Mouse (Mus musculus) spleen, postnatal 10 days (tissue): ENCODE measurements around the gene Ncf2.

Source experiments
- DNase-seq, 2 experiments: peaks; one replicate each; pipeline ENCODE4 v3.0.0; 2021 to 2022; ENCODE audit warnings: low spot score in 2 of 2

Ncf2 gene

DNA sequence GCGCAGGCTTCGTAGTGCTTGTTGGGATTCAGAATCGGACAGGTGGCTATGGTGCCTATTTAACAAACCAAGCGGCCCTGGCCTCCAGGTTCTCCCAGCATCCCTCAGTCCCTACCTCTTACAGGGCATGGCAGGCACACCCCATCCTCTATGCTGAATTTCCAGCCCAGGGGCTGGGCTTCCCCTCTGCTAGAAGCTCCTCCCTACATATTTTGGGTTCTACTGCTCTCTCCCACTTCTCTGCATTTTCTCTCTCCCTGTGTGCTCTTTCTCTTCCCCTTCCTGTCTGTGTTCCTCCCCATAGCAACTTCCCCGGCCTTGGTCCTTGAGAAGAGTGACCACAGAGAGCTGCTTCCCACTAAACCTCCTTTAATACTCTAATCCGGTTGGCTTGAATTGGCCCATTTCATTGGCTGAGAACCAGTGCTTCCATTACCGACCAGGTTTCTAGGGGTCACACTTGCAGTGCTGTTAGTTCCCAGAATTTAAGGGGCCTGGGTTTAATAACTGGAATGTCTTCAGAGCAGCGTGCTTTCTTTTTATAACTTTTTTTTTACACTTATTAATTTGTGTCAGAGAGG is 3.2 kb upstream of the Ncf2 start:
- DNase-seq = no peak

DNA sequence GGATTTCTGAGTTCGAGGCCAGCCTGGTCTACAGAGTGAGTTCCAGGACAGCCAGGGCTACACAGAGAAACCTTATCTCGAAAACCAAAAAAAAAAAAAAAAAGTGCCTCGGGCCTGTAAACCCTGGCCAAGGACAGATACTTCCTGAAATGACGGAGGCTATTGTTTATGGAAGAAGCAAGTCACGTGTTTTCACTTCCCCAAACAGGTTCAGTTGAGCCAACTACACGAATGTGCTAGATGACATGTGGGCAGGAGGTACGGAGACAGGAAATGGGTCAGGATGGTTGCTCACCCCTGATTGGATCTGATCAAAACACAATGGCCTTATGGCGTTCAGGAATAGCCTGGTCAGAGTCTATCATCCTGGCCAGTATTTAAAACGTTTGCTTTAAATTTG is 1.9 kb upstream of the Ncf2 start:
- no peak for DNase-seq

DNA sequence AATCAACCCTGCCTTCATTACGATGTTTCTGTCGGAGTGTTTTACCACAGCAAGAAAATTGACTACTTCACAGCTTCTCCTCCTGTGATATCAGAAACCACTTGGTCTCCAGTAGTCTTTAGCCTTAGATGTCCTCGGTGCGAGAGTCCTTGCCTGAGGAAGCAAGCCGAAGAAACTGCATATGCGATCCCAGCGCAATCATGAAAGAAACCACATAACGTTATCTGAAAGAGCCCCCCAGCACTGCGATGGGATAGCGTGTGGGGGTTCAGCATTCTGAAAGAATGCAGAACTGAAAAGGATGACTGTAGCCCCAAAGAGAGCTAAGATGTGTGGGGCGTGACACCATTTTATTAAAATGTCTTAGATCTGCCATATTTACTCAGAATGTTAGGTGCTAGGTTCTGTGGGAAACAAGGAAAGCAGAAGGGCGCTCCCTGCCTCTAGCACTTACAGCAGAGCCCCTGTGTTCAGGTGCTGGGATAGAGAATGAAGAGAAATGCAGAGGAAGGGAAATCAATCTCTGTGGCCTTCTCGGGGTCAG is 711 bp downstream of the Ncf2 start:
- no peak for DNase-seq

DNA sequence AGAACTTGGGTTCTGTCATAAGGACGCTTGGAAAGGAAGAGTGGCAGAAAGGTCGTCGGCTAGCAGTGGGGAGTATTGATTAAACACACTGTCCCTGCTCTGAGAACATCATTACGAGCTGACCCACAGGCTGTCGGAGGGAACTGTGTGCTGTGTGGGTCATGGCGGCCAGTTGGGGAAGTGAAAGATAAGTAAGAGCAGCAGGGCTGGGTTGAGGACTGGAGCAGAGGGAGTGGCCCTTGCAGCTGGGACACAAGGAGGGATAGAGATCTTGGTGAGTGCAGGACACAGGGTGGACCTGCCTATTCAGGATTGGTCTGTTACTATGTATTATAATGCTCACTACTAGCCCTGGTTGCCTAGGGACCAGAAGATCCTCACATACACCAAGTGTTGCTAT is 4.9 kb downstream of the Ncf2 start:
- no peak for DNase-seq

DNA sequence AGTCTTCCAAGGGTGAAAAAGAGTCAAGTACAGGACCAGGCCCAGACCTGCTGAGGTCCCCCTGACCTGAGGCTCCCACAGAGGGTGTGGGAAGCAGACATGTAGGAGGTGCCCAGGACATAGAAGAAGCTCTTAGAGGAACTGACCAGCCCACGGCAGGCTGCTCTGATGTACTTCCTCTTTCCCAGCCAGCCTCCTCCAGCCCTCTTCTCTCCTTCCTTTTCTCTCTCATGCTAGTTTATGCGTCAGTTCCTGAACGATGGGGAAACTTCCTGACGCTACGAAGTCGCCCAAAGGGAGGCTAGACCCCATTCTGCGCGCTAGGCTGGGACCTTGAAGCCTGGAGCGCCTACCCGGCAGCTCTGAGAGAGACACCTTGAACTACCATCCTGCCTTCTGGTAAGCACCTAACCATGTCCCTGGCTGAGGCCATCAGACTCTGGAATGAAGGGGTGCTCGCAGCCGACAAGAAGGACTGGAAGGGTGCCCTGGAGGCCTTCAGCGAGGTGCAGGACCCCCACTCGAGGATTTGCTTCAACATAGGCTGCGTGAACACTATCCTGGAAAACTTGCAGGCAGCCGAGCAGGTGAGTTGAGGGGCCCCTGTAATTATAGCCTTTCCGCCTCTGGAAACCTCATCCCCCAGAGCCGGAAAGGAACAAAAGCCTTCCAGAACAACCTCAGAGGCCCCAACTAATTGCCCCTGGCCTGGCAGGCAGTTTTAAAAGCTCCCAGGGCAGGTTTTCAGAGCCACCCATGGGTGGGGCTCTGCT is 7.8 kb downstream of the Ncf2 start:
- DNase-seq = peak; percentile 22 to 39

DNA sequence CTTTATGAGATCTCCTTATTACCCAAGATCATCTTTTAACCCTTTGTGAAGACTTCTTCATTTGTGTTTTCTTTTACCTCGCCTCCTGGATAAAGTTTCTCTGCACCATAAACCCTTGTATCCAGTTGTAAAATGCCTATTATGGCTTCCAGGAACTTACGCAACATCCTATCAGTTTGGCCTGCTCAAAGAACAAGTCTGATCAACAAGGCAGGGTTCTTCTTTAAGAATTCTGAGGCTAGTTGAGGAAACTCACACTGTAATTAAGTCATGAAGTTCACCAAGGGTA is 8.3 kb downstream of the Ncf2 start:
- no peak for DNase-seq

DNA sequence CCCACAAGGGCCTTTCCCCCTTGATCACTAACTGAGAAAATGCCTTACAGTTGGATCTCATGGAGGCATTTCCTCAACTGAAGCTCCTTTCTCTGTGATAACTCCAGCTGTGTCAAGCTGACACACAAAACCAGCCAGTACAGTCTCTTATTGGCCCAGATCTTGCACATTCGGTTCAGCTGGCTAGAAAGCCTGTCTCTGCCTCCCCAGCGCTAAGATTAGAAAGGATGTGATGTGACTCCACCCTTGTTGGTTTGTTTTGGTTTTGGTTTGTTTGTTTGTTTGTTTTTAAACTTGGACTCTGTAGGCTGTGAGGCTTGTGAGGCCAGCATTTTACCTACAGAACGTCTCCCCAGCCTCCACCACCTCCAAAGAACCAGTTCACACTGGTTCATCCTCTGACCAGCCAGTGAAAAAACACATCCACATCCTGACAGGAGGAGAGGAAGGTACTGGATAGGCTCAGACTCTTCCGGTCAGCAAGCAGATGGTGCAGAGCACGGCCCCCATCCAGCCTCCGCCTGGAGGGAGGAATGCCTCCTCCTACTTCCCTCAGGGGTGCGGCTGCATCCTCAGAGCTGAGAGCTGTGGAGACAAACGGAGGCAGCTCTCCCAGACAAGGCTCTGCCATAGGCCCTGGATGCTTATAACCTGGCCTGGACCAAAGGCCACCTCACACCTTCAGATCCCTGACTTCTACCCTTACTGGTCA is 9.7 kb downstream of the Ncf2 start:
- no peak for DNase-seq

DNA sequence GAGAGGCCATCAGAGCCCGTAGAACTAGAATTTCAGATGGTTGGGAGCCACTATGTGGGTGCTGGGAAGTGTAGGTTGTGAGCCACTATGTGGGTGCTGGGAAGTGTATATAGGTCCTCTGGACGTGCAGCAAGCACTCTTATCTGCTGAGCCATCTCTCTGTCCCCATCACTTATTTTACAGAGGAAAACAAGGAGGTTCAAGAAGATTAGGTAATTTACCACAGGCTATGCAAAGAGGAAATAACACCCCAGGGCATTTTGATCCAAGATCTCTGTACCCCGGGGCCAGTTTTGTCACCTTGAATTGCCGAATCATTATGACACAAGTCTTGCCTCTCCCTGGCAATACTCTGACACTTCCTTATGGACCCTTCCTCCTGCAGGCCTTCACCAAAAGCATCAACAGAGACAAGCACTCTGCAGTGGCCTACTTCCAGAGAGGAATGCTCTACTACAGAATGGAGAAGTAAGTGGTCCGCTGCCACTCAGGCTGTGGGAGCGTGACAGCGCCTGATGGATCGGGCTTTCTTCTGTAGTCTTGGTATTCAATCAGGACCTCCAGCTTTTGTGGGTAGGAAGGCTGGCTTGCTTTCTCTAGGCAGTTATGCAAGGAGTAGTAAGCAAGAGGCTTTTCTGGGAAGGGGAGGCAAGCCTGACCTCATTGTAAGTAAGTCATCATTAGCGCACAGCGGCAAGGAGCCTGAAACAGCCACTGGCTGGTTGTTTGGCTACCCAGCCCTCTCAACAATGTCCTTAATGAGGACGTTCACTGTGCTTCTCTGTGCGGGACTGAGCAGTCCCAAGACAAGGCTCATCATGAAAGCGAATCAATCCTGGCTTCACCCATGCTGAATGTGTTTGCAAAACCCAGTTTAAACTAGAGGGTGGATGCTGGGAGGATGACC is 10.8 kb downstream of the Ncf2 start:
- DNase-seq = no peak

DNA sequence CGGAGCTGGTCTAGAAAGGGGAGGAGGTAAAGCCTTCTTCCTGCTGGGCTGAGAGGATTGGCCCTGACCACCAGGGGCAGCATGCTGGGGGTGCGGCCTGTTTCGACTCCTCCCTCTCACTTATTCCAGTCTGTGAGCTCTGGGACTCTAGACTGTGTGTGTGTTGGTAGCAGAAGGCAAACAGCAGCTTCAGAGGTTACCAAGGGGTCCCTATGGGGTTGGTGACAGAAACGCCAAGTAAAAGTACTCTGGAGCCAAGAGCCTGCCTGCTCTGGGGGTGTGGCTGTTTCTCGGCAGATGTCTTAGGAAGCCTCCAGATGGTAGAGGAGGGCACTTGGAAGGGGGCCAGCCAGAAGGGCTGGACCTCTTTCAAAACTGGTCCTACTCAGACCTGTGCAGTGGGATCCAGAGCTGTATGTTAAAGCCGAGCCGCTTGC is 15.3 kb downstream of the Ncf2 start:
- DNase-seq = peak in 1 of 2 experiments; percentile 50

DNA sequence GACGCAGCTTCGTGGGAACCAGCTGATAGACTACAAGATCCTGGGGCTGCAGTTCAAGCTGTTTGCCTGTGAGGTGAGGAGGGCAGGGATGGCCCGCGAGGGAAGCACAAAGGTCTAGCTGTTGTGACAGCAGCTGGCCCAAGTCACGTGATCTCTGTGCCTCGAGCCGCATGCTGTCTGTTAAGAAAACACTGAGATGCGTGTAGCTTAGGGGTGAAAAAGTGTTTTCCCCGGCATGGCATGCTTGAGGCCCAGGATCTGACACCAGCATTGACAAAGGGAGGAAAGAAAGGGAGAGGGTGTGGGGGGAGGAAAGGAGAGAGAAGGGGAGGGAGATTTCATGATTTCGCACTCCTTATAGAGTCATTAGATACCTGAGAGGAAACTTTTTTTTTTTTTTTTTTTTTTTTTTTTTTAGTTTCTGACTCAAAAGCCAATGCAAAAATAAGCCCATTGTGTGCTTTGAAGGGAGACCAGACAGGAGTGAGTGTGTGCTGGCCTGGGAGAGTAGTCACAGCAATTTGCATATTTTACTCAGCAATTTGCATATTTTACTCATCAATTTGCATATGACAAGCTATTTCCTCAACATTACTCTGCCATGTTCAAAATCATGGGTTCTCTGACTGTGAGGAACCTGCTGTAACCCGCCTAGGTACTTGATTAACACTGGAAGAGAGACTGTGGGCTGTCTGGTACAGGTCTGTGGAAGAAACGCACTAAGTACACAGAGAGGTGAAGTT is 17.2 kb downstream of the Ncf2 start:
- DNase-seq = peak in 1 of 2 experiments; percentile 36

DNA sequence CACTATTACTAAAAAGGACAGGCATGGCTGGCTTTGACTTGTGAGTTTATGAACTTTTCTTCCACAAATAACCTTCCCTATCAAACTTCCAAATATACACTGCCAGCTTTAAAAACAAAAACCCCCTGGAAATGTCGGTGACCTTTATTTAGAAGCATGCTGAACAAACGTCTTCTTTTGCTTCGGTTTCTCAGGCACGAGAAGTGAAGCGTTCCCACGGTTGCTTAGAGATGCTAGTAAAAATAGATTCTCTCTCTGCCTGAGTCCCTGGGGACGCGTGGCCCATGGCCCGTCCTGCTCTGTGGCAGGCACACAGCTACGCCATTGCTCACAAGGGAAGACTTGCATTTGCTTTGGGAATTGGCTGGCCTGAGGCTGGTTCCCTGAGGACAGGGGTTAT is 17.8 kb downstream of the Ncf2 start:
- DNase-seq = peak in 1 of 2 experiments; percentile 66

DNA sequence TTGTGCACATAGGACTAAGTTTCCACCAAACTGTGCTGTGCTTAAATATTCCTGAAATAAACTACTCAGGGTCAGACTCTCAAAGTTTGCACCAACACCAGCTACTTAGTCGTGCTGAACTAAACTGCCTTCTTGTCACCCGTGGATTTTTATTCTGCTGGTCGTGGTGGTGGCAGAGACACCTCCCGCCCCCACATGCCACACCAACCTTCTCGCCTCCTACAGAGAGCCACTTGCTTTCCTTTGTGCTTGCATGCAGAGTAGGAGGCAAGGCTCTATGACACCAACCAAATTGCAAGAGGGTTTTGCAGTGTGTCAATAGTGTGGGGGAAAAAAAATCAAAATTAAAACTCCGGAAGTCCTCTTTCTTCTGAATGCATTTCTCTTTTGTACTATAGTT is 19.6 kb downstream of the Ncf2 start:
- DNase-seq = no peak

DNA sequence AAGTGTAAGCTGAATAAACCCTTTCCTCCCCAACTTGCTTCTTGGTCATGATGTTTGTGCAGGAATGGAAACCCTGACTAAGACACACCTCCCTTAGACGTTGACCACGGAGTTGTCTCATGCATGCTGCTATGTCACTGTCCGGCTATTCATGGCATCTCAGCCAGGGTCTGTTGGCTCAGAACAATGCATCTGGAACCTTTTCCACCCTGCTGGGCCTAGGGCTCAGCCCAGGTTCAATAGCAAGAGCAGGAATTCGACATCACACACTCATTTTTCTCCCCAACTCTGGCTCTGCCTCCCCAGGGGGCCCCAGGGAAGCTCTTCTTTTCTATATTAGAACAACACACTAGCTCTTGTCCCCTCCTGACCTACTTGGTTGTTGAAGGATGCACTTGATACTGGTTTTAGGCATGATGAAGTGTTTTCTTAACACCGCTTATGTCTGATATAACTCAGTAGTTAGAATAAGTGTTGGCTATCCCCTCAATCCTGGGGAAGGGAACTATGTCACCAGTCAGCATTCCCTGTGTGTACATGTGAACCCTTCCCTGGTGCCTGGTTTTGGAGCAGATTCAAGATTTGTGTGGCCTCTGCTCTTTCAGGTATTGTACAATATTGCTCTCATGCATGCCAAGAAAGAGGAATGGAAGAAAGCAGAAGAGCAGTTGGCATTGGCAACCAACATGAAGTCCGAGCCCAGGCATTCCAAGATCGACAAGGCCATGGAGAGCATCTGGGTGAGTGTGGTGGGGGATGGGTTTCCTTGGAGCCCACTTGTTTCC is 21.1 kb downstream of the Ncf2 start:
- DNase-seq = no peak

DNA sequence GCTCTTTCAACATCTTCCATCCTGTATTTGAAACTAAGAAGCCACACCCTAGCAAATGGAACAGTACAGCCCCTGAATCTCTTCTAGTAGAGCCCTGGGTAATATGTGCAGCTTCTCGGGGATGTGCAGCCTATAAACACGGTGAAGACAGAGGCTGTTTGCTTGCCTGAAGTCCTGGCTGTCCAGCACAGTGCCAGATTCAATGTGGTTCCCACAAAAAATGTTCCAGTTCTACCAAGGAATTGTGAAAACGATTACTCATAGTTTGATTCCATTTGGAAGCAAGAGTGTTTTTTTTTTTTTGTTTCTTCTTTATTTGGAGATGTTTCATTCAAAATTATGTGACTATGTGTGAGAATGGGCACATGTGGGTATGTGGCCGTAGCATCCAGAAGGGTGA is 21.8 kb downstream of the Ncf2 start:
- DNase-seq = no peak

DNA sequence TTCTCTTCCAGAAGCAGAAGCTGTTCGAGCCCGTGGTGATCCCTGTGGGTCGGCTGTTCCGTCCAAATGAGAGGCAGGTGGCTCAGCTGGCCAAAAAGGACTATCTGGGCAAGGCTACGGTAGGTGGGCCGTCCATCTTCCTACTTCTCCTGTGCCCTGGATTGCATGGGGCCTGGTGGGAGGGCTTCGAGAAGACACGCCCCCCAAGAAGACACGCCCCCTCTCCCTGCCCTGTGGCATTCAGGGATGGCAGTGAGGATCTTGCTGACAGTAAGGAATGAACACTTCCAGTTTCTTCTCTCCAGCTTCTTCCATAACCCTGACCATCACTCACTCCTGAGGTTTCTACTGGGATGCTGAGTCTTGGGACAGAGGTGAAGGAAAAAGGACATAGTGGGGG is 24.2 kb downstream of the Ncf2 start:
- DNase-seq = no peak

DNA sequence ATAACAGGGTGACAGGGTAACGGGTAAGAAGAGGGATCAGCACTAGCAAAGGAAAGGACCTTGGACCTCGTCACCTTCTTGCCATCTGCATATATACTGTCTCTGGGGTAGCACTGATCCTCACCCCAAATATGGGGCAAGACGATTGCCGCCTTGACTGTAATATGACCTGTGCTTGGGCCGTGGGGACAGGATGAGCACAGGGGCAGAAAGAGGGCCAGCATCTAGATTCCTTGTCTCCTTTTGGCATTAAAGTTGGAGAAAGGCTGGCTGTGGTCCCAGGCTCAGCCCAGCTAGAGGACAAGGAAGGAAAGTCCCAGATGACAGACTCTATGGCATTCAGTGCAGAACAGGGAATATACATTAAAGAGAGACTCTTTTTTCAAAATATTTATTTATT is 26.5 kb downstream of the Ncf2 start:
- DNase-seq = no peak

DNA sequence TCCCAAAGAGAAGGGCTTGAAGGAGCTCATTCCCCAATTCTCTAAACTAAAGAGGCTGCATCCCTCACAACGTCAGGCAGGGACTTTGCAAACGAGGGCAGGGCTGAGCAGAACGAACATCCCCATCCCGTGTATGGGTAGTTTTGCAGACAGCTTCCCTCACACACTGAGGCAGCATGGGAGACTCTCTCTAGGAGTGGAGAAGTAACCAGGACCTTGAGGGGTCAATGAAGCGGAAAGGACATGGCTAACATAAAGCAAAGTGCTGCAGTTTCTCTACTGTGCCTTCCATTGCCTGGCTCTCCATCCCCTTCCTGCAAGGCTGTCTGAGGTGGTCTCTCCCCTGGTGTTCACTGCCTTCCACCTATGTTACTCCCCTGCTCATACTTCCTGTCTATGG is 28.2 kb downstream of the Ncf2 start:
- no peak for DNase-seq

DNA sequence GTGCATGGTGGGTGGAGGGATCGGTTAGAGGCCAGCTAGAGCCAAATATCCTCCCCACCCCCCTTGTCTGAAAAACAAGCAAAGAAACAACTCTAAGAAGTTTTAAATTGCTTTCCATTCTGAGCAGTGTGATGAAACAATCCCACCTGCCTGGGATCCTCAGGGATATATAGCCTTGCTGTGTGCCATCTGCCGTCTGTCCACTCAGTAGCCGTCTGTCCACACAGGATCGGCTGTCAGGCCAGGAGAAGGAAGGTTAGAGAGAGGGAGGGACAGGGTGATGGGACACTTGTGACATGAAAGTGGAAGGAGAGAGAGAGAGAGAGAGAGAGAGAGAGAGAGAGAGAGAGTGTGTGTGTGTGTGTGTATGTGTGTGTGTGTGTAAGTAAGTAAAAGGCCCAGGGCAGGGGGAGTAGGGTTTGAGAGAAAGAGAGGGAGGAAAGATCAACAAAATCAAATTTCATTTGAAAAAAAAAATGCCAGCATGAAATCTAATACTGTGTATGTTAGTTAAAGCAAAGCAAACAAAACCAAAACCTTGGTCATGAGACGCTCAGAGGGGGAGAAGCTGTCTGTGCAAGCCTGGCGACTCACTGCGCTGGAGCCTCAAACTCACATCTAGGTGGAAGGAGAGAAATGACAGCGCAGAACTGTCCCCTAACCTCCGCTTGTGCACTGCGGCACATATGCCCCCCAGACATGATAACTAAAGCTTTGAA is 28.8 kb downstream of the Ncf2 start:
- DNase-seq = no peak

DNA sequence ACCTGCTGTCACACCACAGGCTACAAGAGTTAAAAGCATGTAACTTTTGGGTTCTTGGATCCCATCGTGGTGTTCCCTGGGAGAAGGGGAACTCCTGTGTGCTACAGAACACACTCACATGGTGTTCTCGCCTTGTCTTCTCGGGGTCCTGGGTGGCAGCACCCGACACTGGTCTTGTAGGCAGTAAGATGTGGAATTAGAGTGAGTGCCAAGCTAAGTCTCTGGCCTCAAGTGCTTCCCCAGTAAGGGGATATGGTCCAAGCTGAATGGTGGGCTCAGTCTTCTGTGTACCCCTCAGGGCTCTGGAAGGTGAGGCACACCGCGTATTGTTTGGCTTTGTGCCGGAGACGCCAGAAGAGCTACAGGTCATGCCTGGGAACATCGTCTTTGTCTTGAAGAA is 30.1 kb downstream of the Ncf2 start:
- no peak for DNase-seq

DNA sequence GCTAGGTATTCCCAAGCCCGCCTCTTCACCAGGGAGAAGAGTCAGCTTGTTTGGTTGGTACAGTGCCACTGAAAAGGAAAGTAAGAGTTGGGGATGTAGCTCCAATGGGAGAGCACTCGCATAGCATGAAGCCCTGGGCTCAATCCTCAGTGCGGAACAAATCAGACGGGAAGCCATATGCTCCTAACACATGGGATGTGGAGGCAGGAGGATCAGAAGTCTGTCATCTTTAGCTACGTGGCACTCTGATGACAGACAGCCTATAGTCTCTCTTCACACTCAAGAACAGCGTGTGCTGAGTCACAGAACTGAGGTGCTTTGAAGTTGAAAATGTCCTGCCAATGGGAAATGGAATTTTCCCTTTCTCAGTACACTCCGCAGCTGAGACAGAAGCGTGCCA is 31.0 kb downstream of the Ncf2 start:
- no peak for DNase-seq
